Mouse (Mus musculus): ENCODE results near the gene Ajuba.
A peak's percentile ranks its signal among the peaks of the same experiment; 100 is the strongest.

Gene Ajuba

DNA sequence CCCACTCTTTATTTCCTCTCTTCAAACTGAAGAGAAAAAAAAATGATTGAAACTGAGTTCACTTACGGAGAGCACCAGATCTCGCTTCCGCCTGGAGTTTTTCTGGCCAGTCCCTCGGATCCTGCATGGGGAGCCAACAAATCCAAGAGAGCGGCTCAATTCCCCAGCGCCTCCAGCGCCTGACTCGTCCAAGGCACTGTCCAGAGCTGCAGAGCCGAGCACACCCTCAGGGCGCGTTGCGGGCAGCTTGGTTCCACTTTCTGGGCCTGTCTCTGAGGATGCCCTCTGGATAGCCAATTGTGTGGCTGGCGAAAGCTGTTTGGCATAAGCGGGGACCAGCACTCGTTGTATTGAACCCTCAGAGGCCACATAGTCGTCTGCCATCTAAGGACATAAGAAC is 13.7 kb upstream of the Ajuba start:
- no peak for DNase-seq

DNA sequence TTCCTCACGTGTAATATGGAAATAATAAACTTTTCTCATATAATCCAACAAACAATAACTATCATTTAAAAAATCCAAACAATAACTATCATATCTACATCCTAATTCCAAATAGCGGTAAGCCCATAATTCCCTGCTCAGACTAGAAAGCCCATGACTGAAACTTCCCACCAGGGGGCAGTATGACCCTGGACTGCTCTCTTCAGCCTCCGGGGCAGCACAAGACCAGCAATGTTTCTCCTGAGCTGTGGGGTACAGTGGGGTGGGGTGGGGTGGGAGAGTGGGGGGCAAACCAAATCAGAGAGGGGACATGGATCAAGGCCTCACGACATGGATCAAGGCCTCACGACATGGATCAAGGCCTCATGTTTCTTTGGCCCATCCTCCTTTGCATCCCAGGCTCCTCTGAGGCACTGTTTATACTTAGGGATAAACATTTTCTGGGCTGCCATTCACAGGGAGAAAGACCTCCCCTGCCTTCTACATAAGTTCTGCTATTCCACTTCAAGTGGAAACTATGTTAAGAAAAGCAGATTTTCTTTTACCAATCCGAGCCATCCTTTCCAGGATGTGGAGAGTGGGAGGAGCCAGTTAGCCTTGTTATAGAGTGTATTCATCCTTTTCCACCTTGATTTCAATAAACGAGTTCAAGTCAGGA is 6.5 kb upstream of the Ajuba start:
- DNase-seq, result peak; percentile 54 to 67

GRCm38 (mm10) chr14:54582536-54582935 is 5.2 kb upstream of the Ajuba start:
- DNase-seq, result no peak

DNA sequence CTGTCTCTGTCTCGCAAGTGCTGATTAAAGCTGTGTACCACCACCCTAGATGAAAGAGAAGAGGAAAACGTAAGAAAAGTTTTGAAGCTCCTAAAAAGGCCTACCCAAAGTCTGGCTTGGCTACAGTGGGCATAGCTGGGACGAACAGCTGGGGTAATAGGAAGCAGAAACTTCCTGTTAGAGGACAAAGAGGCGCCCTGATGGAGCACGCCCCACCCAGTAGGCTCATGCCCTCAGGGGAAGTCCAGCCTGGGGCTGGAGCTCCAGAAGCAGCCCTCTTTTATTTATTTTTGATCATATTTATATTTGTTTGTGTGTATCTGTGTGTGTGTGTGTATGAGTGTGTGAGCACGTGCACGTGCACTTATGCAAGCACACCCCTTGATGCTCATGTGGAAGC is 2.3 kb upstream of the Ajuba start:
- DNase-seq, result no peak

DNA sequence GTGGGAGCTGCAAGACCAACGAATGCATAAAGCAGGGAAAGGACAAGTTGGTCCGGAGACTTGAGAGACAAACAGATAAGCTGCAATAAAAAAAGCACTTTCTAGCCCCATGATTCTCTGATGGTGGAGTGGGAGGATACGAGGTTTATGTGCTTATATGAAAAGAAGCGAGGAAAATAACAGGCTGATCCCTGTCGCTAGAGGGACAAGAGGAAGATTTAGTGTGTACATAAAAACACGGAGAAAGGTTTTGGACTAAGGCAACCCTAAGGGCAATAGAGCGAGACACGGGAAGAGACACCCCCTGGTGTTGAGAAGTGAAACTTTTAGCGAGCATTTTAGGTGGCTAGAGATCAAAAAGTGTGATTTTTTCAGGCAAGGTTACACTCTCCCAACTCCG is 705 bp upstream of the Ajuba start:
- no peak for DNase-seq

DNA sequence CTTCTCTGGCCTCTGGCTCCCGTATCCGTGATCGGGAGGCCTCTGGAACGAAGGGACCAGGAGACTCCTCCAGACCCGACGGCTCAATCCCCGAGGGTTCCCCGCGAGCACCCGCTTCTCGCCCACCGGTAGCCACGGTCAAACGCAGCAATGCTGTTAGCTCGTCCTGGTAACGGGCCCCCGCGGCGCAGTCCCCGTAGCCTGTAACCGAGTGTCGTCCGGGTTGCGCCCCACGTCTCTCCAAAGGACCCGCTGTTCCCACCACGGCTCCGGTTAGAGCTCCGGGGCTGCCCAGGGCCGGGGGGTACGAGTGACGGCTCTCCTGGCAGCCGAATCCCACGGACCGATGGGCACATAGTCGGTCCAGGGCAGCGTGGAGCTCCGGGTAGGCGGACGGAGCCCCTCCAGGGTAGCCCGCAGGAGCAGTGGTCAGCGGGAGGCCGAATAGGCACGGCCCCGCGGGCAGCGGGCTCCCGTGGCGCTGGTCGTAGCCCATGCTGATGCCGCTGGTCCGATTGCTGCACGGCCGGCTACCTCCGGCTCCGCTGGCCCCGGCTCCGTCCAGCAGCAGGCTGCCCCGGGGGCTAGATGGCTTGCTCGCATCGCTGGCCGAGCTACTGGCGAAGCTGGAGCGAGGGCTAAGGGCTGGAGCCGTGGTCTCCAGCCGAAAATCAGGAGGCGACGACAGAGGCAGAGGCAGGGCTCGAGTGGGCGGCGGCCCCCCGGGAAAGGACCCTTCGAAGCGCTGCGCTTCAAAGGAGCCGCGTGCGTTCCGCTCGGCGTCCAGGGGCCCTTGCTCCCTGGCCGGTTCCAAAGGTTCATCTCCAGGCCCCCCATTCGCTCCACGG is 893 bp downstream of the Ajuba start:
- no peak for DNase-seq

DNA sequence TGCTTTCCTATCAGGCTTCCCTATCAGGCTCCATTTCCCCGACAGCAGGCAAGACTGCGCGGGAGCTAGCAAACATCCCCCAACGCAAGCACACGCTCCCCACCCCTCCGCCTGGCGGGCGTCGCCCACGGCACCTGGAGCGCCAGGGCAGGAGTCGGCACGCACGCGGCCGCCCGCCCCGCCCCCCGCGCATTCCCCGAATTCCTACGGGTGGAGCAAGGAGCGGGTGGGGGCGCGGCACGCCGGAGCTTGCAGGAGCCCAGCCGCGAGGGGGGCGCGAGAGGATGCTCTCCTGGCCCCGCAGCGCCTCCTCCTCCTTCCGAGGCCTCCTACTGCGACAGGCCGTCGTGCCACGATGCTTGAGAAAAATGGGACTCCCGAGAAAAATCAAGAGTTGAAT is 1.7 kb downstream of the Ajuba start:
- no peak for DNase-seq

GRCm38 (mm10) chr14:54575031-54575430 is 2.3 kb downstream of the Ajuba start:
- no peak for DNase-seq

DNA sequence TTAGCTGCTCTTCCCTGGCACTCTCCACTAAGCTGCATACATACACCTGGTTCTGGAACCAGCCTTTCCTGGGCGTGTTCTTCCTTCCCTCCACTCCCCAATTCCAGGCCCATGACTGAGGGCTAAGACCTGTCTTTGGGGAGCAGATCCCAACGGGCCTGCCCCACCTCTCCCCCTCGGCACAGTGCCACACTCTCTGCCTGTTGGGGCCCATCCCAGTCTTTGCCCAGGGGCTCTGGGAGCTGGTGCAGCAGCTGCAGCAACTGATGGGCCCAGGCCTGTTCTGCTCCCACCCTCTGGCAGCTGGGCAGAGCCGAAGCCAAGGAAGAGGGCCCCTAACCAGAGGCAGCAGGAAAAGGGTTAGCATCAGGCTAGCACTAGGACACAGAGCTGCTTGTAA is 3.1 kb downstream of the Ajuba start:
- DNase-seq, result no peak

GRCm38 (mm10) chr14:54572790-54573736 is 4.3 kb downstream of the Ajuba start:
- no peak for DNase-seq

DNA sequence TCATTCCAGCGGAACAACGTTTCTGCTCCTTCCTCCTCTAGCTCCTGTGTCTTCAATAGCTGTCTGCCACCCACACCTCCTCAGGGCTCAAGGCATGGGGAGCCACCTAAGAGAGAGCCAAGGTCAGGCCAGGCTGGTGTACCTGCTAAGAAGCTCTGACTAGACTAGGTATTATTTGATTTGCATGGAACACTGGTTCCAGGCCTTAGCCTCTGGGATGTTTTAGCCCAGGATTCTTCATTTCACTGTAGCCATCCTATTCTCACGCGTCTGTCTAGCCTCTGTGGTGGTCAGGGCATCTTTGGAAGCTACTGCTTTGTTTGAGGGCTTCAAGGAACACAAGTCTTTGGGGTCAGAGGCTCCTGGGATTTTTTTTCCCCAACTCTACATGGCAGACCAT is 5.2 kb downstream of the Ajuba start:
- no peak for DNase-seq

GRCm38 (mm10) chr14:54569451-54570392 is 7.6 kb downstream of the Ajuba start:
- DNase-seq, result no peak

- DNase-seq, result peak; percentile 73 to 79
These were observed 8.5 kb downstream of the Ajuba start for GRCm38 (mm10) chr14:54568694-54569414.

- DNase-seq, result no peak
These were observed 16.7 kb downstream of the Ajuba start for GRCm38 (mm10) chr14:54560527-54561242.

GRCm38 (mm10) chr14:54557330-54557729 is 20.0 kb downstream of the Ajuba start:
- DNase-seq, result no peak

DNA sequence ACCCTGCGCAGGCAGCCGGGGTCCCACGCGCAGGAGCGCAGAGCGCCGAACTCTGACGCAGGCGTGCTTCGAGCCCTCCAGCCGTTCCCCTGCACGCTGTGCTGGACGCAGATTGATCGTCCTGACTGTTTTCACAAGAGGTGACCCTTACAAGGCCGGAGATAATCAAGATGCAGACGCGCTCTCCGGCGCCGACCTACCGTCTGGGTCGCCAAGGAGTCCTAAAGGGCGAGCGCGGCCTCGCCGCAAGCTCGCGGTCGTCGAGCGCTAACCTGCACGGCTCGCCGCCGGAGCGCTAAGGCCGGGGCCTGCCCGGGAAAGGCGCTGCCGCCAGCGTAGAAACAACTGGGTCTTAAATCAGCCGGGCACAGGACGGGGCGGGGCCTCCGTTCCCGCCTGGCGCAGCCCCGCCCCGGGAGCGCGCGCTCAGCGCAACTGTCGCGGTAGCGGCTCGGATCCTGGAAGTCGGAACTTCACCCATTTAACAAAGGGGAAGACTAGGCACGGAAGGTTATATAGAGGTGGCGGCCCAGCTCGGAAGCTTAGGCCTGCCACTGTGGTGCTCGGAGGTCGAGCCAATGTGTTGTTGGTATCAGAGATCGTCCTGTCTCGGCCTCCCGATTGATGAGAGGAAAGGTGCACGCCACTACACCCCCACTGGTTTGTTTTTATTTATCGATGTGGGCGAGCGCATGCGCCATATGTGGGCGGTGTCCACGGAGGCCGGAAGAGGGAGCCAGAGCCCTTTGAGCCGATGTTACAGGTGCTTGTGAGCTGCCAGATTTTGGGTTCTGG is 23.2 kb downstream of the Ajuba start, which contains the start of gene Haus4:
Haus4 (minus strand) TSS at position 642 of the 795 bp plus-strand sequence.
- peak; percentile 57 to 79 for DNase-seq

- peak; percentile 20 to 25 for DNase-seq
These were observed 23.8 kb downstream of the Ajuba start for GRCm38 (mm10) chr14:54553454-54553974.

- DNase-seq, result no peak
These were observed 32.7 kb downstream of the Ajuba start for GRCm38 (mm10) chr14:54544703-54545102.

DNA sequence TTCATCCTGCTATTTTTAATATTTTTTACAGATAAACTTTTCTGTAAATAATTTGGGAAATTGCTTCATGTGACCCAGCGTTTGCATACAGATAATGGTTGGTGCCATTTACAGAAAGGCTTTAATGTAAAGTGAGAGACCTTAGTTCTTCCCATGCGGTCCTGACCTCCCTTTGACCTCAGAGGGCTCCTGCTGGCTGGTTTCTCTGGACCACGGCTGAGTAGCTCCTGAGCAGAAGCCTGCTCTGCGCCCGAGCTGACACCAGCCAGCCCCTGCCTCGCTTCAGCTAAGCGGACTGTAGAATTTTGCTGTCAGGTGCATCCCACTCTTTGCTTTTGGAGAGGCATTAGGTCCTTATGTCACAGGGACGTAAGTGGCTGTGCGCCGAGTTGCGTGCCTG is 36.6 kb downstream of the Ajuba start:
- DNase-seq, result no peak
